In genomic region chr6:99669481-99670325, GRCm38 (mm10) we compare ENCODE assay signal across 11 mouse cellular contexts. TPM values are rescaled to one million over a fixed set of nuclear protein-coding genes. Genes with fewer than 3 reads are reported as not detected.
DNase-seq lines count a peak whose midpoint lies in the region; ATAC-seq and TF ChIP-seq lines count a peak whose summit lies in the region.
"Had no signal": no experiment of that assay in that cellular context is flagged by ENCODE, and none has a peak within 500 bp of the region (broad histone marks: within the 10 kb centered on the region; RNA-seq: fewer than 3 reads in every experiment).

No protein-coding gene starts in this region.

- ATAC-seq in kidney, embryonic 16.5 days (ENCODE audit: low FRiP score, low TSS enrichment): no peak
- peak; percentile 73 for ATAC-seq in hindbrain, embryonic 16.5 days

- TF ChIP-seq CTCF in kidney, adult 2 months (conservative IDR thresholded peaks at IDR 0.05; ENCODE audit: insufficient read depth, insufficient read length, low read depth, low read length): no peak

- H3K4me2 ChIP-seq in kidney, embryonic 16.5 days (replicated peaks; ENCODE audit: low read depth, low read length): no peak overlapping the region
- peak overlapping the region; percentile 32; the same call in 1 of the 2 replicates for H3K4me2 ChIP-seq in hindbrain, embryonic 16.5 days (ENCODE audit: low read length)
- H3K4me2 ChIP-seq: embryonic facial prominence, embryonic 12.5 days; limb, embryonic 15.5 days had no signal

- no peaks in the 10 kb centered on the region for H3K4me1 ChIP-seq in kidney, adult 2 months (ENCODE audit: control insufficient read depth, insufficient read depth, low read length)
- H3K4me1 ChIP-seq in kidney, embryonic 16.5 days (ENCODE audit: insufficient read depth, low read length): peaks cover 28% of the 10 kb centered on the region
- H3K4me1 ChIP-seq in hindbrain, embryonic 16.5 days (ENCODE audit: control insufficient read depth, insufficient read depth, low read depth, low read length): peaks cover 26% of the 10 kb centered on the region

- no peak overlapping the region for H3K4me3 ChIP-seq in kidney, adult 2 months (ENCODE audit: insufficient read depth, low read depth, low read length)
- no peak overlapping the region for H3K4me3 ChIP-seq in kidney, embryonic 16.5 days (ENCODE audit: low read length)
- no peak overlapping the region for H3K4me3 ChIP-seq in hindbrain, embryonic 16.5 days (ENCODE audit: low read length)
- H3K4me3 ChIP-seq: embryonic facial prominence, embryonic 12.5 days; limb, embryonic 15.5 days had no signal

- H3K9ac ChIP-seq in kidney, embryonic 16.5 days (replicated peaks; ENCODE audit: low read length): no peak overlapping the region
- H3K9ac ChIP-seq in hindbrain, embryonic 16.5 days (ENCODE audit: low read depth, low read length): no peak overlapping the region
- H3K9ac ChIP-seq: embryonic facial prominence, embryonic 12.5 days; limb, embryonic 15.5 days had no signal

- no peaks in the 10 kb centered on the region for H3K36me3 ChIP-seq in kidney, adult 2 months (ENCODE audit: control insufficient read depth, insufficient read depth, low read length)
- H3K36me3 ChIP-seq in kidney, embryonic 16.5 days (ENCODE audit: insufficient read depth, low read length): no peaks in the 10 kb centered on the region
- H3K36me3 ChIP-seq in hindbrain, embryonic 16.5 days (ENCODE audit: control insufficient read depth, insufficient read depth, low read length): no peaks in the 10 kb centered on the region
- H3K36me3 ChIP-seq: embryonic facial prominence, embryonic 12.5 days; limb, embryonic 15.5 days had no signal

- no peak for TF ChIP-seq POLR2A in kidney, adult 2 months (IDR thresholded peaks at IDR 0.05; ENCODE audit: low read depth, low read length)

- H3K27me3 ChIP-seq in kidney, adult 2 months (replicated peaks; ENCODE audit: control insufficient read depth, insufficient read depth, low read length): no peaks in the 10 kb centered on the region
- H3K27me3 ChIP-seq in kidney, embryonic 16.5 days (ENCODE audit: insufficient read depth, low read length): 0 out of 2 replicates have a peak, but pooled peaks cover 3% of the 10 kb centered on the region
- no peaks in the 10 kb centered on the region for H3K27me3 ChIP-seq in hindbrain, embryonic 16.5 days (replicated peaks; ENCODE audit: control insufficient read depth, insufficient read depth, low read length)
- H3K27me3 ChIP-seq: embryonic facial prominence, embryonic 12.5 days had no signal

- H3K27ac ChIP-seq in kidney, adult 2 months (ENCODE audit: insufficient read depth, low read depth, low read length): no peak overlapping the region
- H3K27ac ChIP-seq in kidney, embryonic 16.5 days (ENCODE audit: low read length): no peak overlapping the region
- H3K27ac ChIP-seq in hindbrain, embryonic 16.5 days (ENCODE audit: low read depth, low read length): peak overlapping the region; percentile 65
- H3K27ac ChIP-seq: embryonic facial prominence, embryonic 12.5 days; limb, embryonic 15.5 days had no signal

- peak; percentile 67 for DNase-seq in kidney, adult 2 months
- peak; percentile 80 to 89 for DNase-seq in left cerebral cortex, postnatal 14 days (ENCODE audit: low spot score in 2 of 2)
- DNase-seq in right cerebral cortex, postnatal 36 days (ENCODE audit: low spot score in 2 of 2): peak; percentile 72 to 74
- DNase-seq in gastrocnemius, postnatal 36 days: no peak
- no peak for DNase-seq in urinary bladder, postnatal 4 days (ENCODE audit: low spot score in 2 of 2)
- DNase-seq in spleen, adult 12 weeks (ENCODE audit: low spot score): no peak

- intact Hi-C loops in left cerebral cortex, postnatal 14 days (cut with DNase I): no loop called here
- intact Hi-C loops in gastrocnemius, postnatal 36 days (cut with DNase I): no loop called here

- H3K9me3 ChIP-seq in kidney, embryonic 16.5 days (ENCODE audit: low read length): no peaks in the 10 kb centered on the region
- H3K9me3 ChIP-seq in hindbrain, embryonic 16.5 days (ENCODE audit: control insufficient read depth, low read length): no peaks in the 10 kb centered on the region
- H3K9me3 ChIP-seq: embryonic facial prominence, embryonic 12.5 days; limb, embryonic 15.5 days had no signal

- 53% methylated on average over 5 of the region's 5 CpGs for WGBS in kidney, adult 2 months
- 36% methylated on average over 5 of the region's 5 CpGs for WGBS in kidney, embryonic 16.5 days
- 10% methylated on average over 5 of the region's 5 CpGs for WGBS in hindbrain, embryonic 16.5 days

RNA-seq across cellular contexts. Expression of gene Gm20696, which starts 3.1 kb away (rescaled TPM):
- 0.31 and 0.50 TPM in 2 replicates for polyA plus RNA-seq in kidney, adult 2 months (2012; rRNA removed)
- polyA plus RNA-seq in kidney, embryonic 16.5 days (2015; fragmentation: Nextera tagmentation; extraction: Ambion mirVana): 1.7 and 2.1 TPM in 2 replicates
- 1.8 and 1.9 TPM in 2 replicates for polyA plus RNA-seq in hindbrain, embryonic 16.5 days (2015; fragmentation: Nextera tagmentation; extraction: Ambion mirVana)
- total RNA-seq in left cerebral cortex, postnatal 14 days (2021): 1 to 10 TPM; 5.3 to 6.3 TPM
- 1 to 10 TPM; 1.4 to 1.6 TPM for total RNA-seq in gastrocnemius, postnatal 36 days (2021)

RNA-seq across cellular contexts. Expression of gene Eif4e3, which starts 3.1 kb away (rescaled TPM):
- 6.6 and 8.4 TPM in 2 replicates for polyA plus RNA-seq in kidney, adult 2 months (2012; rRNA removed)
- 17.6 and 18.5 TPM in 2 replicates for polyA plus RNA-seq in kidney, embryonic 16.5 days (2015; fragmentation: Nextera tagmentation; extraction: Ambion mirVana)
- polyA plus RNA-seq in hindbrain, embryonic 16.5 days (2015; fragmentation: Nextera tagmentation; extraction: Ambion mirVana): 5.7 and 6.4 TPM in 2 replicates
- total RNA-seq in left cerebral cortex, postnatal 14 days (2021): 10 to 100 TPM; 14.1 to 14.2 TPM
- 10 to 100 TPM; 24.3 to 29.6 TPM for total RNA-seq in gastrocnemius, postnatal 36 days (2021)

RNA-seq across cellular contexts. Expression of gene Gpr27, which starts 22.8 kb away (rescaled TPM):
- polyA plus RNA-seq in kidney, adult 2 months (2012; rRNA removed): 0.99 and 1.2 TPM in 2 replicates
- 1.6 and 1.8 TPM in 2 replicates for polyA plus RNA-seq in kidney, embryonic 16.5 days (2015; fragmentation: Nextera tagmentation; extraction: Ambion mirVana)
- polyA plus RNA-seq in hindbrain, embryonic 16.5 days (2015; fragmentation: Nextera tagmentation; extraction: Ambion mirVana): 13.8 and 15.4 TPM in 2 replicates
- total RNA-seq in left cerebral cortex, postnatal 14 days (2021): 10 to 100 TPM; 48.0 to 48.6 TPM
- total RNA-seq in gastrocnemius, postnatal 36 days (2021): under 1 TPM; 0.66 to 0.96 TPM
- total RNA-seq: CH12.LX had no signal

RNA-seq across cellular contexts. Expression of gene Prok2, which starts 56.5 kb away (rescaled TPM):
- polyA plus RNA-seq in kidney, adult 2 months (2012; rRNA removed): 0.14 and 0.19 TPM in 2 replicates
- 0.17 TPM in 1 of 2 replicates, not detected in the other for polyA plus RNA-seq in kidney, embryonic 16.5 days (2015; fragmentation: Nextera tagmentation; extraction: Ambion mirVana)
- polyA plus RNA-seq in hindbrain, embryonic 16.5 days (2015; fragmentation: Nextera tagmentation; extraction: Ambion mirVana): 0.25 and 0.70 TPM in 2 replicates
- total RNA-seq in left cerebral cortex, postnatal 14 days (2021): 1 to 10 TPM; 1.0 to 1.4 TPM
- total RNA-seq in gastrocnemius, postnatal 36 days (2021): not detected
- total RNA-seq: CH12.LX had no signal

Comparison
In these comparisons a context has a peak if more than half of its experiments do, and no peak if none do; other contexts are left out.
1. DNase-seq: peak in kidney, adult 2 months (single experiment), left cerebral cortex, postnatal 14 days (2 of 2) and right cerebral cortex, postnatal 36 days (2 of 2); none in gastrocnemius, postnatal 36 days (0 of 2), urinary bladder, postnatal 4 days (0 of 2) and spleen, adult 12 weeks (single experiment).